Mouse (Mus musculus) embryonic fibroblast, embryonic 13.5 days (primary cell): ENCODE measurements around the gene Olfr522.

Experiments used
- CTCF ChIP-seq: IDR thresholded peaks from 2 replicates; pipeline ENCODE4 v1.5.1; 2011; ENCODE audit warnings: mild to moderate bottlenecking, control low read depth, low read length, moderate library complexity, borderline replicate concordance; ENCODE audit not compliant: insufficient read depth
- POLR2A ChIP-seq: IDR thresholded peaks from 2 replicates; pipeline ENCODE4 v1.6.1; 2011; ENCODE audit warnings: low read depth, mild to moderate bottlenecking, control low read depth, low read length, moderate library complexity

- no peak for TF ChIP-seq POLR2A
- TF ChIP-seq CTCF, result no peak
Observed at GRCm38 (mm10) chr7:140169386-140169785, 4.8 kb upstream of the Olfr522 start.
